Mouse (Mus musculus): Measurements from ENCODE around the gene Agap3. TPM values are rescaled to one million over a fixed set of nuclear protein-coding genes. Genes with fewer than 3 reads are reported as not detected.
A peak's percentile ranks its signal among the peaks of the same experiment; 100 is the strongest.

Agap3 gene
- polyA plus RNA-seq, 1 experiment from 2014 or later = 72.0 TPM

DNA sequence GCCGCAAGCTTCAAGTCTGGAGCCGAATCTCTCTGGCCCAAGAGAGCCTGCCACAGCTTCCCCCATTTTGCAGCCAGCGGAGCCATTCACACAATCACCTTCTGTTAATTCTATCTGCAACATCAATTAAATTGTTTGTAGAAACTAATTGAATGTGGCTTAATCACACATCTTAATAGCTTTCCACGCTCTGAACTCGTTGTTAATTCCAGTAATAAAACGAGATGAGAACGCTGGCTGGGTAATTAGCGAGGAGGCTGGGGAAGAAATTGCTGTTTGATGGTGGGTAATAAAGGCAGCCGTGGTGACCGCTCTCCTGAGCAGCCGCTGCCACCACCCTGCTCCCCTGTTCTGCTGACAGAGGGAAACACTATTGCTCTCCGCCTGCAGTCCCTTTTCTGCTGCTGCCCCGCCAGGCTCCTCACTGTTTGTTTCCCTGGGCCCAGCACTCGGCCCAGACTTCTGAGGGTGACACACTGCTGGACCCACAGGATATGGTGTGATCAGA, 38.5 kb downstream of the Agap3 start:
- Histone ChIP-seq H3K36me3 (ENCODE audit: control insufficient read depth, insufficient read depth, low read length) (peaks cover 28% of the 10 kb centered on the region), H3K27me3 (ENCODE audit: control insufficient read depth, insufficient read depth, low read length) (no peaks in the 10 kb centered on the region), H3K9ac (ENCODE audit: low read length) (no peak overlapping the region), H3K4me3 (ENCODE audit: low read depth, low read length) (no peak overlapping the region), H3K9me3 (ENCODE audit: control insufficient read depth, low read length) (no peaks in the 10 kb centered on the region), H3K4me1 (ENCODE audit: control insufficient read depth, insufficient read depth, low read length) (peaks cover 5% of the 10 kb centered on the region; the same call in 1 of the 2 replicates), H3K4me2 (ENCODE audit: low read depth) (no peak overlapping the region), H3K27ac (ENCODE audit: low read depth, low read length) (no peak overlapping the region)
- DNase-seq (ENCODE audit: low spot score) = no peak
- WGBS = 30% methylated on average over 14 of the region's 14 CpGs
- ATAC-seq (ENCODE audit: insufficient read depth, low FRiP score, low TSS enrichment) = no peak

DNA sequence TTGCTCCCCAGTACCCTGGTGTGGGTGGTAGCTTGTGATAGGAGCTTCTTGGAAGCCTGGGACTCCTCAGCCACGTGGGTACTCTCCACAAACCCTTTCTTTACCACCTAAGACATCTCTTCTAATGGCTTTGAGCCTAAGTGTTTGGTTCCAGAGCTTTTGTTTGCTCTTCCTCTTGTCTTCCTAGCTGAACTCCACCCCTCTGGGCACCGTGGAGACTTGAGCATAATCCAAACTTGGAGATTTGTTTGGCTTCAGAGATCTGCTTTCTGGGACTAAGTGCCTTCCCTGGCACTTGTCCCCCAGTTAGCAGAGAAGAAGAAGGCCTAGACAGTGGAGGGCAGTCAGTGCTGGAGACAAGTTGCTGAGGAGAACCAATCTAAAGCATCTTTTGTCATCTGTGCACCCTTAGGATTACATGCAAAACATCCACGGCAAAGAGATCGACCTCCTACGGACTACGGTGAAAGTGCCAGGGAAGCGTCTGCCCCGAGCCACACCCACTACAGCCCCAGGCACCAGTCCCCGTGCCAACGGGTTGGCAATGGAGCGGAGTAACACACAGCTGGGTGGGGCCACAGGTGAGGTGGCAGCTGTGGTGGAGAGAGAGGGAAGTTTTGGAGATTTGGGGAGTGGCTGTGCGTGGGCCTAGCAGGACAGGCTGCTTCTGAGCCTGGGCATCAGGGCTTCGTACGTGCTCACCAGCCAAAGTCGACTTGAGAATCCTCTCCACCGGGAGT, 40.7 kb downstream of the Agap3 start:
- Histone ChIP-seq H3K9ac (ENCODE audit: low read length) (no peak overlapping the region), H3K36me3 (ENCODE audit: control insufficient read depth, insufficient read depth, low read length) (peaks cover 31% of the 10 kb centered on the region), H3K4me3 (ENCODE audit: low read depth, low read length) (no peak overlapping the region), H3K27me3 (ENCODE audit: control insufficient read depth, insufficient read depth, low read length) (no peaks in the 10 kb centered on the region), H3K4me2 (ENCODE audit: low read depth) (no peak overlapping the region), H3K4me1 (ENCODE audit: control insufficient read depth, insufficient read depth, low read length) (peaks cover 4% of the 10 kb centered on the region; the same call in 1 of the 2 replicates), H3K9me3 (ENCODE audit: control insufficient read depth, low read length) (no peaks in the 10 kb centered on the region), H3K27ac (ENCODE audit: low read depth, low read length) (no peak overlapping the region)
- no peak for DNase-seq (ENCODE audit: low spot score)
- WGBS = 93% methylated on average over 16 of the region's 16 CpGs
- ATAC-seq (ENCODE audit: insufficient read depth, low FRiP score, low TSS enrichment) = no peak

GRCm38 (mm10) chr5:24495019-24495418, 43.0 kb downstream of the Agap3 start:
- H3K4me3 ChIP-seq (ENCODE audit: low read depth, low read length) = no peak overlapping the region
- no peak overlapping the region for H3K27ac ChIP-seq (ENCODE audit: low read depth, low read length)
- peaks cover 8% of the 10 kb centered on the region; the same call in 1 of the 2 replicates for H3K4me1 ChIP-seq (ENCODE audit: control insufficient read depth, insufficient read depth, low read length)
- DNase-seq (ENCODE audit: low spot score) = no peak
- H3K4me2 ChIP-seq (ENCODE audit: low read depth) = no peak overlapping the region
- no peak for ATAC-seq (ENCODE audit: insufficient read depth, low FRiP score, low TSS enrichment)
- H3K36me3 ChIP-seq (ENCODE audit: control insufficient read depth, insufficient read depth, low read length) = peaks cover 26% of the 10 kb centered on the region
- no peaks in the 10 kb centered on the region for H3K9me3 ChIP-seq (ENCODE audit: control insufficient read depth, low read length)
- H3K27me3 ChIP-seq (ENCODE audit: control insufficient read depth, insufficient read depth, low read length) = no peaks in the 10 kb centered on the region
- H3K9ac ChIP-seq (ENCODE audit: low read length) = no peak overlapping the region
- 81% methylated on average over 15 of the region's 15 CpGs for WGBS

DNA sequence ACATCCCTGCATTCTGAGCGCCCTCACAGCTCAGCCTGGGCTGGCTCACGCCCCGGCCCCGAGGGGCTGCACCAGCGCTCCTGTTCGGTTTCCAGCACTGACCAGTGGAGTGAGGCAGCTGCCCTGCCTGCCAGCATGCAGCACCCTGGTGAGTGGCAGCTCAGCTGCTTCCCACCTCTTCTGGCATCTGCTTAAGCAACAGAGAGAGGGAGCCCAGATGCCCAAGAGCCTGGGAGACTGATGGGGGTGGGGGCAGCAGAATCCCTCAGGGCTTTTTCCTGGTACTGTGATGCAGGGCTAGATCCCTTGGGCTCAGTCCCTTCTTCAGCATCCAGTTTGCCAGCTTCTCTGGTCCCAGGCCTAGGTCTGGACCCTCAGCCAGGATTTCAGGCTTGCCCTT, 44.8 kb downstream of the Agap3 start:
- Histone ChIP-seq H3K36me3 (ENCODE audit: control insufficient read depth, insufficient read depth, low read length) (peaks cover 26% of the 10 kb centered on the region), H3K27ac (ENCODE audit: low read depth, low read length) (no peak overlapping the region), H3K4me1 (ENCODE audit: control insufficient read depth, insufficient read depth, low read length) (peaks cover 8% of the 10 kb centered on the region; the same call in 1 of the 2 replicates), H3K9me3 (ENCODE audit: control insufficient read depth, low read length) (no peaks in the 10 kb centered on the region), H3K27me3 (ENCODE audit: control insufficient read depth, insufficient read depth, low read length) (no peaks in the 10 kb centered on the region), H3K4me2 (ENCODE audit: low read depth) (no peak overlapping the region), H3K4me3 (ENCODE audit: low read depth, low read length) (no peak overlapping the region), H3K9ac (ENCODE audit: low read length) (no peak overlapping the region)
- DNase-seq (ENCODE audit: low spot score) = peak; percentile 28
- no peak for ATAC-seq (ENCODE audit: insufficient read depth, low FRiP score, low TSS enrichment)
- WGBS = 66% methylated on average over 6 of the region's 6 CpGs

- Histone ChIP-seq H3K36me3 (ENCODE audit: control insufficient read depth, insufficient read depth, low read length) (peaks cover 26% of the 10 kb centered on the region), H3K27me3 (ENCODE audit: control insufficient read depth, insufficient read depth, low read length) (no peaks in the 10 kb centered on the region), H3K4me2 (ENCODE audit: low read depth) (no peak overlapping the region), H3K4me1 (ENCODE audit: control insufficient read depth, insufficient read depth, low read length) (peaks cover 8% of the 10 kb centered on the region; the same call in 1 of the 2 replicates), H3K27ac (ENCODE audit: low read depth, low read length) (no peak overlapping the region), H3K9ac (ENCODE audit: low read length) (no peak overlapping the region), H3K9me3 (ENCODE audit: control insufficient read depth, low read length) (no peaks in the 10 kb centered on the region), H3K4me3 (ENCODE audit: low read depth, low read length) (no peak overlapping the region)
- peak; percentile 8 for DNase-seq (ENCODE audit: low spot score)
- ATAC-seq (ENCODE audit: insufficient read depth, low FRiP score, low TSS enrichment) = no peak
- WGBS = 87% methylated on average over 12 of the region's 12 CpGs
Measured at GRCm38 (mm10) chr5:24497526-24497925, 45.5 kb downstream of the Agap3 start.

DNA sequence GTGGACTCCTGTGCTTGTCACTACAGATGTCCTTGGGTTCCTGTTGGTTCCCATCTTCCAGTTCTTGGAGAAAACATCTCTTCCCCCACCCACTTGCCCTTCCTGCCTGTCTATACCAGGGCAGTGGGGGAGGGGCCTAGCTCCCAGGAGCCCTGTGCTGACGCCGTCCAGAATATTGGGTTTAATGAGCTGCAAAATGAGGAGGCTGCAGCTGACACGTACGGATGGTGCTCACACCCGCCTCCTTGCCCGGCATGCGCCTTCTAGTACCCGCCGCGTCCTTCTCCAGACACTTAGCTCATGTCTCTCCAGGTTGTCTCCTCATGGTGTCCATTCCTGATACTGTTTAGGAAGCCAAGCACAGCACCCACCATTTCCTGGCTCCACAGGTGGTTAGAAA, 47.1 kb downstream of the Agap3 start:
- H3K9me3 ChIP-seq (ENCODE audit: control insufficient read depth, low read length) = no peaks in the 10 kb centered on the region
- H3K4me3 ChIP-seq (ENCODE audit: low read depth, low read length) = no peak overlapping the region
- peak; percentile 49 for DNase-seq (ENCODE audit: low spot score)
- no peak overlapping the region for H3K27ac ChIP-seq (ENCODE audit: low read depth, low read length)
- H3K4me2 ChIP-seq (ENCODE audit: low read depth) = no peak overlapping the region
- H3K36me3 ChIP-seq (ENCODE audit: control insufficient read depth, insufficient read depth, low read length) = peaks cover 21% of the 10 kb centered on the region
- no peak overlapping the region for H3K9ac ChIP-seq (ENCODE audit: low read length)
- 67% methylated on average over 10 of the region's 10 CpGs for WGBS
- ATAC-seq (ENCODE audit: insufficient read depth, low FRiP score, low TSS enrichment) = peak; percentile 35; the same call in 1 of the 2 replicates
- H3K27me3 ChIP-seq (ENCODE audit: control insufficient read depth, insufficient read depth, low read length) = no peaks in the 10 kb centered on the region
- peaks cover 8% of the 10 kb centered on the region; the same call in 1 of the 2 replicates for H3K4me1 ChIP-seq (ENCODE audit: control insufficient read depth, insufficient read depth, low read length)

DNA sequence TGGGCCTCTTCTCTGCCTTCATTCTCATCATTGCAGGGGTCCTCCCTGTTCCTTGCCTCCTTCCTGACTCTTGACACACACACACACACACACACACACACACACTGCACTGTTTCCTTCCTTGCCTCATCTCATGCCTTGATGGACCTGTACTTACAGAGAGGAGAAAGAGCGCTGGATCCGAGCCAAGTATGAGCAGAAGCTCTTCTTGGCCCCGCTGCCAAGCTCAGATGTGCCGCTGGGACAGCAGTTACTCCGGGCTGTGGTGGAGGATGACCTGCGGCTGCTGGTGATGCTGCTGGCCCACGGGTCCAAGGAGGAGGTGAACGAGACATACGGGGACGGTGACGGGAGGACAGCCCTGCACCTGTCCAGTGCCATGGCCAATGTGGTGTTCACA, 48.9 kb downstream of the Agap3 start:
- Histone ChIP-seq H3K4me1 (ENCODE audit: control insufficient read depth, insufficient read depth, low read length) (peaks cover 12% of the 10 kb centered on the region), H3K36me3 (ENCODE audit: control insufficient read depth, insufficient read depth, low read length) (peaks cover 16% of the 10 kb centered on the region), H3K27ac (ENCODE audit: low read depth, low read length) (no peak overlapping the region)

DNA sequence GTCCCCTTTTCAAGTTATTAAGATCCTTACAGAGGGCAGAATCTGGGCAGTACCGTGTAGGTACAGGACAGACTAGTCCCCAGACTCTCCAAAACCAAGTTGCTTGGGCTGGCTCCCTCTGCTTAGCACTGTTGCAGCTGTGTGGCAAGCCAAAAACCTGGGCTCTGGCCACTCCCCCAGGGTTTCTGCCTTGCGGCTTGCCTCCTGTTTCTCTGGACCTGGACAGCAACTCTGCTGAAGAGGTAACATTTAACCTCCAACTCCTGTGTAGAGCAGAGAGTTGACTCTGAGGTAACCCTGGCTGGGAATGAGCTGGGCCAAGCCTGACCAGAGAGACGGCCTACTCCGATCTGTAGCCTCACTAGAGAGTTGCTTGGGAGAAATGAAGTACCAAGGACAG, 50.8 kb downstream of the Agap3 start:
- Histone ChIP-seq H3K9ac (ENCODE audit: low read length) (no peak overlapping the region), H3K4me3 (ENCODE audit: low read depth, low read length) (no peak overlapping the region), H3K4me2 (ENCODE audit: low read depth) (no peak overlapping the region), H3K36me3 (ENCODE audit: control insufficient read depth, insufficient read depth, low read length) (peaks cover 11% of the 10 kb centered on the region), H3K4me1 (ENCODE audit: control insufficient read depth, insufficient read depth, low read length) (peaks cover 10% of the 10 kb centered on the region), H3K9me3 (ENCODE audit: control insufficient read depth, low read length) (no peaks in the 10 kb centered on the region), H3K27me3 (ENCODE audit: control insufficient read depth, insufficient read depth, low read length) (no peaks in the 10 kb centered on the region), H3K27ac (ENCODE audit: low read depth, low read length) (no peak overlapping the region)
- ATAC-seq (ENCODE audit: insufficient read depth, low FRiP score, low TSS enrichment) (no peak), DNase-seq (ENCODE audit: low spot score) (peak; percentile 9)
- WGBS = 78% methylated on average over 4 of the region's 4 CpGs

More for the DNA sequence above, 48.9 kb downstream of the Agap3 start:
- ATAC-seq (ENCODE audit: insufficient read depth, low FRiP score, low TSS enrichment) (no peak), DNase-seq (ENCODE audit: low spot score) (no peak)
- H3K4me2 ChIP-seq (ENCODE audit: low read depth) = no peak overlapping the region
- no peaks in the 10 kb centered on the region for H3K9me3 ChIP-seq (ENCODE audit: control insufficient read depth, low read length)
- 93% methylated on average over 11 of the region's 11 CpGs for WGBS
- no peak overlapping the region for H3K4me3 ChIP-seq (ENCODE audit: low read depth, low read length)
- no peak overlapping the region for H3K9ac ChIP-seq (ENCODE audit: low read length)
- H3K27me3 ChIP-seq (ENCODE audit: control insufficient read depth, insufficient read depth, low read length) = no peaks in the 10 kb centered on the region

DNA sequence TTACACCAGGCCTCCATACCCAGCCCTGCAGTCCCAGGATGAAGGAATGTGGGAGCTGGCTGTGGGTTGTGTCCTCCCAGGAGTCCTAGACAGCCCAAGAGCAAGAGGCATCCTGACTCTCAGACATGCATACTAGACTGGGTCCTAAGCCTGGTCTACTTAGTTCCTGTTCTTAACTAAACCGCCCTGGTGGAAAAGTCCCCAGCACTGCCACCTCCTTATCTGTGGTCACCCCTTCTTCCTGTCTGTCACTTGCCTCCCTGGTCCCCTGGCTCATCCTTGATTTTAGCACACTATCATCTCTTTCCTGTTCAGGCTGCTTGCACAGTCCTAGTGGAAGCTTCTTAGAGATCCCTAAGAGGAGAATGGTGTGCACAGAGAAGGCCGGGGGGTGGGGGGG, 53.5 kb downstream of the Agap3 start:
- no peak for DNase-seq (ENCODE audit: low spot score)

More for the DNA sequence above, 53.5 kb downstream of the Agap3 start:
- Histone ChIP-seq H3K9me3 (ENCODE audit: control insufficient read depth, low read length) (no peaks in the 10 kb centered on the region), H3K4me1 (ENCODE audit: control insufficient read depth, insufficient read depth, low read length) (peaks cover 4% of the 10 kb centered on the region; the same call in 1 of the 2 replicates), H3K27ac (ENCODE audit: low read depth, low read length) (no peak overlapping the region), H3K4me3 (ENCODE audit: low read depth, low read length) (no peak overlapping the region), H3K9ac (ENCODE audit: low read length) (no peak overlapping the region), H3K36me3 (ENCODE audit: control insufficient read depth, insufficient read depth, low read length) (peaks cover 3% of the 10 kb centered on the region; the same call in 1 of the 2 replicates), H3K27me3 (ENCODE audit: control insufficient read depth, insufficient read depth, low read length) (no peaks in the 10 kb centered on the region), H3K4me2 (ENCODE audit: low read depth) (no peak overlapping the region)
- WGBS = 44% methylated on average over 2 of the region's 2 CpGs
- ATAC-seq (ENCODE audit: insufficient read depth, low FRiP score, low TSS enrichment) = no peak
